Mouse (Mus musculus) kidney, postnatal 10 days (tissue): ENCODE measurements around the gene Scarf1.

Experiments
- DNase-seq: peaks from one replicate; pipeline ENCODE4 v3.0.0; 2021; ENCODE audit warnings: mixed read lengths

The Scarf1 gene

DNA sequence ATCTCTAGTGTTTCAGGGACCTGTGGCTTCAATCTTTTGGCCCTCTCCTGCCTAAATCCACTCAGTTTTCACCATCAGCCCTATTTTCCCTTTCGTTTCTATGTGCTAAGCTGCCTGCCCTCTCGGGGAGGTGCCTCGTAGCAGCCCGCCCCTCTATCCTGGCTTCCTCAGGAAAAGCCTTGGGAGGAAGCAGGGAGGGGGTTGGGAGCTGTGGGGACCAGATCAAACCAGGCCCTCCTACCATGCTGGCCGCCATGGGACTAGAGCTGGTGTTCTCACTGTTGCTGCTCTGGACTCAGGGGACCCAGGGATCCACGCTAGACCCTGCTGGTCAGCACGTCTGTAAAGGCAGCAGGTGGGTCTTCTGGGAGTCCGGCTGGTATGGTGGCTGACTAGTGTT lies at the start of gene Scarf1:
Gene Scarf1, plus strand, starts transcription at position 205 of the 400 bp plus-strand sequence.
- peak; percentile 83 for DNase-seq

DNA sequence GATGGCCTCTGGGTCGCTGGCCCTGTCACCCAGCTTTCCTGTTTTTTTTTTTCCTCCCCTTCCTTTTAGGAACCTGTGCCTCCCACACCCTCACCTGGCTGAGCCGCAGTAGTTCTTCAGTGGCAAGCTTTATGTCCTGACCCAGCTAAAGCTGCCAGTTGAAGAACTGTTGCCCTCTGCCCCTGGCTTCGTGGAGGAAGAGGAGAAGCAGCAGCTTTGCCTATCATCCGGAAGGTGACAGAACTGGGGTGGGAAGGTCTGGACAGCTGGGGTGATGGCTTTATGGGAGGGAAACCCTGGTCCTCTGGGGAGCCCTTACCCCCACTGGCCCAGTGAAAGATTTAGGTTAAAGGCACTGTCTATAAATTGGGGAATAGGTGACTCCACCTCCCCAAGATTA lies 49.7 kb upstream of the Scarf1 start:
- DNase-seq = no peak

DNA sequence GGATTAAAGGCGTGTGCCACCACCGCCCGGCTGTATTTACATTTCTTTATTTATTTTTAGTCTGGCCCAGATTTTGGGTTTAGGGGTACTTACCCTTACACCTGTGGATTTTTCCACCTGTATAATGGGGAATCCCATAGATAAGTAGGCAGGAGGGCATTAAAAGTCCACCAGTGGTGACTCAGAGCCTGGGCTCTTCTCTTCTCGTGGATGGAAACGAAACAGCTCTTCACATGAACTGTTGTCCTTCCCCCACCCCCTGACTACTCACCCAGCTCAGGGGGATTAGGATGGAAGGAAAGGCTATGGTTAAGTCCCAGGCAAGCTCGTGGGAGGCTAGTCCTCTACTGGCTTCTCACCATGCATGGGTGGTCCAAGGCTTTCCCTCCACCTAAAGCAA lies 48.9 kb upstream of the Scarf1 start:
- DNase-seq = no peak

DNA sequence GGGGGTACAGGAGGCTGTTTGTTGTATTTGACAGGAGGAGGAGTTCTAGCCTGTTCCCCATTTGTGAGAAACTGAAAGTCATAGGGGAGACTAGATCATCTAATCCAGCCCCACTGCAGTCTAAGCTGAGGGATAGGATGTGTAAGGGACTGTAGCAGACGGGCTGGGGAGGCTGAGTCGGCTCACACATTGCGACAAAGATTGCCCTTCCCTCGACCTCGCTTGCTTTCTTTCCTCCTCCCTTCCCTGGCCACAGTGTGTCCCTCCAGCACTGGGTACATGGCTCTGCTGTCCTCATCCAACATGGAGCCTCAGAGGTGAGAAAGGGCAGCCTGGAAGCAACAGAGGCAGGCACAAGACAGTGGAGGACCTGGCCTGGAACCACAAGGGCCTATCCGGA lies 48.3 kb upstream of the Scarf1 start:
- DNase-seq = no peak

DNA sequence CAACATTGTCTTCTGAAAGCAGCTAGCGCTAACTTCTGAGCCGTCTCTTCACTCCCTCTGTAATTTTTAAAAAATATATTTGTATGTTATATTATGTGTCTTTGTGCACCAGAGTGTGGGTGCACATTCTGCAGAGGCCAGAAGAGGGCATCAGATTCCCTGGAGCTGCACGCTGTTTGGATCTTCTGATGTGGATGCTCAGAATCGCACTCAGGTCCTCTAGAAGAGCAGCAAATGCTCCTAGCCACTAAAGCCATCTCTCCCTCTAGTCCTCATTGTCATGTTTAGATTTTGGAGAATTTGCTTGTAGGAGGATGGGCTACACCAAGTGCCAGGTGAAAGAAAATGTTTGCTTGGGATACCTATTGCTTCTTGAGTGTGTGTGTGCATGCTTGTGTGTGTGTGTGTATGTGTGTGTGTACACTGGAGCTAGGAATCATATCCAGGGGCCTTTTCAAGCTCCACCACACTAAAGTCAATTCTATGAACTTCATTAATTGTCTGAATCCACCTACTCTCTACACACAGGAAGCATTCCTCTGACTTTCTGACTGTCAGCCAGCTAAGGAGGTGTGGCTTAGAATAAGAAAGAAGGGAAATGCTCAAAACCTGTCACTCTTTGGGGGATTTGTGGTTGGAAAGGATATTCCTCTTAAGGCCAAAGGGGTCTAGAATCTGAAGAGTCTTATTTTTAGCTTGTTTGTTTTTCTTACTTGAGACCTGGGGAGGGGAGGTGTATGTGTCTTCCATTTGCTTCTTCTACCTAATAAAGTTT lies 46.4 kb upstream of the Scarf1 start:
- DNase-seq = peak; percentile 15

DNA sequence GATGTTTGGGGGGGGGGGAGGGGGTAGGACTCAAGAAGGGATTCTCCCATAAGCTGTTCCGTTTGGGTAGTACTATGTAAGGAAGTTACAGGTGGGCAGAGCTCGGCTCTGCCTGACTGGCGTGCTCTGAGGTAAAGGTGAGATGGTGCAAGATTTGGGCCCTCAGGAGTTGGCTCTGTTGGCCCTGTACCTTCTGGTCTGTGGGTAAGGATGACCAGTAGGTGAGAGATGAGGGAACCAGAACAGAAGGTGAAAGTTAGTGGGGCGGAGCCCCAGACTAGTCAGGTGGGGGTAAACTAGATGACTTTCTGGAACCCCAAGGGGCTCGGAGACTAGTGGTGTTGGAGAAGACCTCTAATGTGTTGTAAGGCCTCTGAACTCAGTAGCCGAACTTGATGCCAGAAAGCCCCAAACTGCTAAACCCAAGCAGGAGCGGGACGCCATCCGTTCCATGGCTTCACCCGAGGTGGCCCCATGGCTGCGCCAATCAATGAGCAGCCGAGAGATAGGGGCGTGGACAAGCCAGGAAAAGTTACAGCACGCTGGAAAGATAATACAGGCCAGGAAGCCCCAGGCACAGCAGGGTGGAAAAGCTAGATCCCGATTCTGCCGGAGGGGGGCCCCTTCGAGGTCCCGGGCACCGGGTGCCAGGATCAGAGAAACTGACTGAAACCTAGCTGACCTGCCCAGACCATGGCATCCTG lies 45.7 kb upstream of the Scarf1 start:
- peak; percentile 80 for DNase-seq

DNA sequence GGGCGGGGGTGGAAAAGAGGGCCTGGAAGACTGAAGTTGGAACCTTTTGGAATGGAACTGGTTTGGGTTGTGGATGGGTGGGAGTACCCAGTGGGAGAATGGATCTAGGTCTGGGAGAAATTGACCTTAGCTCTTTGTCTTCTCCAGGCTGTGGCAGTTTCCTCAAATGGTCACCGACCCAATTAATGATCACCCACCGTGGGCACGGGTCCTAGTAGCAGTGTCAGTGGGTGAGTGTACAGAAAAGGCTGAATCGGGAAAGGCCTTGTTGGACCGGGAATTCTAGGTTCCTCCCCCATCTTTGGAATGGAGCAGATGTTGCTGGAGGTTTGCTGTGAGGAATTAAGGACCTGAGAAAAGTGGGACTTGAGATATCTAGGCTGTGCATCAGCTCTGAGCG lies 44.9 kb upstream of the Scarf1 start:
- DNase-seq = no peak

DNA sequence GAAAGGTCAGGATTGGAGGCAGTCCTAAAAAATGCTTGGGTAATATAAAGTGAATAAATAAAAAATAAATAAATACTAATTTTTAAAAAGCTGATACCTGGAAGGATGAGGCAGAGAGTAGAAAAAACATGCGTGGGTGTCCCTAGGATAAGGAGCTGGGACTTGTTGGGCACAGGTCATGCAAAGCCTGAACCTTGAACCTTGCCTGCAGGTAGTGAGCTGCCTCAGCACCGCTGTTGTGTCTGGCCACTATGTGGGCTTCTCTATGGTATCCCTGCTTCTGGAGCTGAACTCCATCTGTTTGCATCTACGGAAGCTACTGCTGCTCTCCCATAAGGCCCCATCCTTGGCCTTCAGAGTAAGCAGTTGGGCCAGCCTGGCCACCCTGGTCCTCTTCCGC lies 44.1 kb upstream of the Scarf1 start:
- DNase-seq = no peak

DNA sequence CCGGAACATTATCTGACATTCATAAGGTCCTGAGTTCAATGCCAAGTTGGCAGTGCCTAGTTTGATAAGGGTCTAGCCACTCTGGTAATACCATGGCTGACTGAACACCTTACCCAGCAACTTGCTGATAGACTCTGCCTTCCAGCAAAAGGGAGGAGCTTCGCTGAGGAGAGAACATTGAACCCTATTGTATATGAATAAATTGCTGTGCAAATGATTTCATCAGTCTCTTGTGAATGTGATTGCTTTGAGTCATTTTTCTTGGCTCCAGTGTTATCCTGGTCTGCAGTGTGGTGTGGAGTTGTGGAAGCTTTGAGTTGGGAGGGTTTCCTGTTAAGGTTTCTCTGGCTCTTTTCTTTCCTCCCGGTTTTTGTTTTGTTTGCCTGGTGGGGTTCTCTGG lies 42.7 kb upstream of the Scarf1 start:
- no peak for DNase-seq

DNA sequence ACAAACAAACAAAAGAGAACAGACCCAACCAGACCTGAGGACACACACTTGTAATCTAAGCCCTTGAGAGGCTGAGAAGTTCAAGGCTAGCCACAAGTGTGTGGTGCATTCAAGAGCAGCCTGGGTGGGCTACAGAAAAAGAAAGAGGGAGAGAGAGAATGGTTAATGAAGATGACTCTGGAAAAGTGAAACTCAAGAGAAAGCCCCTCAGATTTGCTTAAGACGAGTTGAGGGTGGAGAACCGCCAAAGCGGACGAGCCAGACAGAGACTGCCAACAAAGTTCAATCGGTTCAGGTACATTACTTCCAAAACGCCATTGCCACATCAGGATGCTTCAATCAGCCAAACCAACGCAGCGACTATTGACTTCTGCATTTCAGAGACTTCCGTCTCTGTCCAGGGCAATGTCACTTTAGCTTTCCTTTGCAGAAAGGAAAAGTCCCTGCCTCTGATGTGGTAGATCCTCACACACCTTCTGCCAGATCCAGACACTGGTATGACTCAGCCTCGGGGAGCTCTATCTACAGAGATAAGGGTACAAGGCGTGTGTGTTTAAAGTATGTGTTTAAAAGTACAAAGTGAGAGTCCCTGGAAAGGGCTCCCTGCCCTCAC lies 40.8 kb upstream of the Scarf1 start:
- no peak for DNase-seq

DNA sequence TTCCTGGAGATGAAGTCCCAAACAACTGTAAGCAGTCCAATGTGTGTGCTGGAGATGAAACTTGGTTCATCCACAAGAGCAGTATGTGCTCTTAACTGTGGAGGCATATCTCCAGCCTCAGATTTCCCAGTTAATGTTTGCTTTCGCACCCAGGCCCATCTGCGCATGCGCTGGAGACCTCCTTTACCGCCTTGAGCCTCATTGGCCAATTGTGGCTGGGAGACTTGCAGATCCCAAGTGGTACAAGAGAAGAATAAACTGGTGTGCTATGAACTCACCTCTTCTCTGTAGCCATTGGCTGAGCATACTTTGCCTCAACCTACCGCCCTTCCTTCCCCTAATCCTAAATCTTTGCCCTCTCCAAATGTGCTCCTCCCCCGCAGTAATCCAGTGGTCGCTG lies 40.0 kb upstream of the Scarf1 start:
- no peak for DNase-seq

DNA sequence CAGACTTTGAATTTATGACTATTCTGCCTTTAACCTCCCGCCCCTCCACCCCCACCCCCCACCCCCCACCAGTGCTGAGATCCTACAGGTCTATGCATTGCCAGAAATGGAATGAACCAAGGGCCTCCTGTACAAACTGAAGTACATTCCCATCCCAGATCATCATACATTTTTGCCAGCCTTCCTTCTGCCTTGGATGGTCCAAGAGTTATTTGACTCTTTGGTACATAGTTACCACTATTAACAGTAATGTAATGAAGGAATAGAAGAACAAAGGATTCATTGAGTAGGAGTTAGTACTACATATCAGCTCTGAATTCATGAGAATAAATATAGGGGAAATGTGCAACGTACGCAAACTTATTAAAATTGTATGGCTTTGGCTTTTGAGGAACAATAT lies 27.1 kb upstream of the Scarf1 start:
- no peak for DNase-seq

DNA sequence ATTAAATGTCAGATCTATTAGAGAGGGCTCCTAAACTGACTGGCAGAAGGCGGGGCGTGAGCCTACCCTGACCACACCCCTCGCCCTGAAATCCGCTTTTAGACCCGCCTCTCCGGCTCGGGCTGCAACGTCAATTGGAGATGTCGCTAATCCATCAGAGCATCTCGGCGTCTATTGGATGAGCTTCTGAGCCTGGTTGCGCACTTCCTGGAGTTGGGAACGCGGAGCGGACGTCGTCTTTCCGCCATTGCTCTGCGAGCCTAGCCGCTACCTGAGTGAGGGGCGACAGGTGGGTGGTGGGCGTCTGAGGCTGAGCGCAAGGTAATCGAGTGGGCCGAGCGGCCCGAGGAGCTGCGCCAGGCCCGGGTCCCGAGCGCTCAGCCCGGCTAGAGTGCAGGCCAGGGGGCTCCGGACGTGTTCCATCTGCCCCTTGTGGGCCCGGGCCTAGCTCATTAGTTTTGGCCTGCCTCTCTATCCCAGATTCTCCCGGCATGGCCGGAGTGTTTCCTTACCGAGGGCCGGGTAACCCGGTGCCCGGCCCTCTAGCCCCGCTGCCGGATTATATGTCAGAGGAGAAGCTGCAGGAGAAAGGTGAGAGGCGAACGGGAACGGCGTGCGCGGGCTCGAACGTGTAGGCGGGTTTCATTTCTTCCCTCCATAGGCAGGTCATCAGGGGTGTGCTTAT lies 26.6 kb upstream of the Scarf1 start, which contains the start of gene Prpf8:
Gene Prpf8, plus strand, starts transcription at position 216 of the 685 bp plus-strand sequence.
- peak; percentile 97 for DNase-seq

DNA sequence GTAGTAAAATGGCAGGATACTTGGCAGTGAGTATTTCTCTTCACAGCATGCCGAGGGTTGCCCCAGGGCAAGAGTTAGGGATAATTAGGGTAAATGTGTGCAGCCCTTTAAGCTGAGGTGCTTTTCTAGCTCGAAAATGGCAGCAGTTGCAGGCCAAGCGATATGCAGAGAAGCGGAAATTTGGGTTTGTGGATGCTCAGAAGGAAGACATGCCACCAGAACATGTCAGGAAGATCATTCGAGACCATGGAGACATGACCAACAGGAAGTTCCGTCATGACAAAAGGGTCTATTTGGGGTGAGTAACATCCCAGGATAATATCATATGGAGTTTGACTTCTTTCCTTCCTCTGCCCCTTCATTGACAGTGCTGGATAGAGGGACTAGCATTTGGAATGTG lies 25.8 kb upstream of the Scarf1 start:
- DNase-seq = no peak

DNA sequence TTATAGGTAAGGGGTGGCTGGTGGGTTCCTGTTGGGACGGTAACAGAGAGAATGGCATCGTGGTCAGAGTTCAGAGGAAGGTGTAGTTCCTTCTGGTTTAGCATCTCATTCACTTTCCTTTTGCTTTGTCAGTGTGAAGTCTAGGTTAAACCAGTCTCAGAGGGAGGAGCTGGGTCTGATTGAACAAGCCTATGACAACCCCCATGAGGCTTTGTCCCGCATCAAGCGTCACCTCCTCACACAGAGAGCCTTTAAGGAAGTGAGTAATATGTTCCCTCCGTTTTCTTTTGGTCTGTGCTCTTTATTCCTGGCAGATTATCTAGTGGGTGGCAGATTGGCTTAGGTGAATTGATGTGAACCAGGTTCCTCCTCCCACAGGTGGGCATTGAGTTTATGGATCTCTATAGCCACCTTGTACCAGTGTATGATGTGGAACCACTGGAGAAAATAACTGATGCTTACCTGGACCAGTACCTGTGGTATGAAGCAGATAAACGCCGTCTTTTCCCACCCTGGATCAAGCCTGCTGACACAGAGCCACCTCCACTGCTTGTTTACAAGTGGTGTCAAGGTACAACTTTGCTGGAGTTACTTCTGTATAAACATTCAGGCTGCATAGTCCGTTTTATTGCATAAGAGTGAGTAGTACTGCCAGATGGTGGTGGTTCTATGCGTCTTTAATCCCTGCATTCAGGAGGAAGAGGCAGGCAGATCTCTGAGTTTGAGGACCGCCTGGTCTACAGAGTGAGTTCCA lies 18.9 kb upstream of the Scarf1 start:
- no peak for DNase-seq

DNA sequence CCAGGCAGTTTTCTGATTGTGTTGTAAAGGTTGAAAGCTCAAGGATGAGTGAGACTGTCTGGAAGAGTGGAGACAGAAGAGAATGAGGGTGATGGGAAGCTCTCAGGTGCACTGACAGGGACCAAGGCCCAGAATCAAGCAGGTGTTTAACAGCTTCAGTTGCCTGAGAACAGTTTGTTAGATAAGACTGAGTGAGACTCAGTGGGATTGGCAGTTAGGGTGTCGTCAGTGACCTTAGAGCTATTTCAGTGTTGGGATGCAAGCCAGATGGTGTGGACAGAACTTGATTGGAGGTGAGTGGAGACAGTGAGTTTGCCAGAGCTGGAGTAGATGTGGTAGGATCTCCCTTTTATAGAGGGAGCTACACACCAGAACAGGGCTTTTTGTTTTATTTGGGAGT lies 15.2 kb upstream of the Scarf1 start:
- no peak for DNase-seq

DNA sequence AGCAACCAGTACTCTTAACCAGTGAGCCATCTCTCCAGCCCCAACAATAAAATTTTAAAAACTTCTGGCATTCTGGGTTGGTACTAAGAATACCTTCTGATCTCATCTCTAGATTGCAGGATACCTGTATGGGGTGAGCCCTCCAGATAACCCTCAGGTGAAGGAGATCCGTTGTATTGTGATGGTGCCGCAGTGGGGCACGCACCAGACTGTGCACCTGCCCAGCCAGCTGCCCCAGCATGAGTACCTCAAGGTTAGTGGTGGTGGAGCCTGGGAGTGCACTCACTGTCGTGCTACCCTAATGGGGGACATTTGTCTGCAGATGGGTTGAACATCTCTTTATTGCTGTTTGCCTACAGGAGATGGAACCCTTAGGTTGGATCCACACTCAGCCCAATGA lies 5.2 kb upstream of the Scarf1 start:
- DNase-seq = no peak

DNA sequence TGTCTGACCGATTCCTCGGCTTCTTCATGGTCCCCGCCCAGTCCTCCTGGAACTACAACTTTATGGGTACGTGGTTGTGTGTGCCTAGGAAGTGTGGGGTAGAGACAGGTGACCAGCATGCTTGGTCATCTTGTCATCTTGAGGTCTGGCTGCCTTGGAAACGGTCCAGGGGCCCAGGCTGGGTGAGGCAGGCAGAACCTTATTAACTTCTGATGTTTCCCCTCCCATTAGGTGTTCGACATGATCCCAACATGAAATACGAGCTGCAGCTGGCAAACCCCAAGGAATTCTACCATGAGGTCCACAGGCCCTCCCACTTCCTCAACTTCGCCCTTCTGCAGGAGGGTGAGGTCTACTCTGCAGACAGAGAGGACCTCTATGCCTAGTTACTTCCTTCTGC lies 4.4 kb upstream of the Scarf1 start:
- no peak for DNase-seq

DNA sequence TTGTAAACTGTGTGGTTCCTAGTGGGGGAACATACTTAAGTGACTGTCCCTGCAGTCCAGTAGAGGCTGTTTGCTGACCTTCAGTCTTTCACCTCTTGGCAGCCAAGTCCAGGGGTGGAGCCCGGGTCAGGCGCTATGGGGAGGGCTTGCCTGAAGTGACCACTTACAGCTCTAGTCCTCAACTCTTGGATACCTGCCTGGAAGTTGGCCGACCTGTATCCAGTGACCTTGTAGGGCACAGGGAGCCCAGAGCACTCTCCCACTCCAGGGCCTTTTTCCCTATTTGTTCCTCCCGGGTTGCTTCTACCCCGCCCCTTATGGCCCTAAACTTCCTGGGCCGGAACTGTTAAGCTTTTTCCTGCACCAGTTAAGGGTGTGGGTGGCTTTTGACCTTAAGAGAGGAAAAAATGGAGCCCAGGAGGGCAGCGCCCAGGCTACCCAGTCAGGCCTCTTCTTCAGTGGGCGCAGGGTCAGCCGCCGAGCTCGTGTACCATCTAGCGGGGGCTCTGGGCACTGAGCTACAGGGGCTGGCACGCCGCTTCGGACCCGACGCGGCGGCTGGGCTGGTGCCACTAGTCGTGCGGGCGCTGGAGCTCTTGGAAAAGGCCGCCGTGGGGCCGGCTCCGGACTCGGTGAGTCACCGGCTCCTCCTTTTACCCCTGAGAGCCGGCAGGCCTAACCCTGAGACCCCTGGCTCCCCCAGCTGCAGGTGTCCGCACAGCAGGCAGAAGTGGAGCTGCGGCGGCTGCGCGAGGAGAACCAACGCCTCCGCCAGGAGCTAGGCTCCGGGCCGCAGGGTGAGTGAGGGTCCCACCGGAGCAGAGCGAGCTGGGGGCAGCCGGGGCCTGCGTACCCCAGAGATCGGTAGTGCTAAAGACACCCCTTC lies 3.4 kb upstream of the Scarf1 start, which contains the start of gene Rilp:
Gene Rilp, plus strand, starts transcription at position 354 of the 886 bp plus-strand sequence.
- DNase-seq = peak; percentile 86

DNA sequence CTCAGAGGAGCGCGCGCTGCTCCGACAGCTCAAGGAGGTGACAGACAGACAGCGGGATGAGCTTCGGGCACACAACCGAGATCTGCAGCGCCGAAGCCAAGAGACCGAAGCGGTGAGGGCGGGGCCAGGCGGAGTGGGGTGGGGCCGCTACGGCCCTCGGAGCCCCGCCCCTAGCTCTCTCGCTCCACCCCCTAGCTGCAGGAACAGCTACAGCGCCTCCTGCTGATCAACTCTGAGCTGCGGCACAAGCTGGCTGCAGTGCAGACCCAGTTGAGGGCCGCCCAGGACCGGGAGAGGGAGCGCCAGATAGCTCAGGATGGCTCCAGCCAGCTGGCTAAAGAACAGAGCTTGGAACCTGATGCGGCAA lies 2.7 kb upstream of the Scarf1 start:
- DNase-seq = peak; percentile 98

DNA sequence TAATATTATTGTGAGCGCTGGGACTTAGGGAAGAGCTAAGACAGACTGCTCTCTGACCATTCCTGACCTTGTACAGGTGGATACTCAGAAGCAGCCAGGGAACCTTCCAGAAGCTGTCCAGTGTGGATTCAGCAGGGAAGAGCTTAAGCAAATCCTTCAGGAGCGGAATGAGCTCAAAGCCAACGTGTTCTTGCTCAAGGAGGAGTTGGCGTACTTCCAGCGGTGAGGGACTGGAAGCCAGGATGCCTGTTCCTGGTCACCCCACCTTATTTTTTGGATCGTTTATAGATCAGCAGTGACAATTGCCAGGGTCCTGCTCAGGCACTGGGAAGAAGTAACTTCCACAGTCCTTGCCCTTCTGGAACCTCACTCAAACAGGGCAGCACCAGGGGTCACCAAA lies 2.1 kb upstream of the Scarf1 start:
- peak; percentile 68 for DNase-seq
